Mouse (Mus musculus) lung, adult 2 months (tissue): Measurements from ENCODE around the gene Mreg.

ENCODE experiments used
- CTCF ChIP-seq: fragments of 200-500 bp; IDR thresholded peaks from 2 replicates; pipeline ENCODE4 v1.5.1; 2011; ENCODE audit warnings: mild to moderate bottlenecking, low read length, control low read depth; ENCODE audit not compliant: insufficient read depth
- POLR2A ChIP-seq: fragments of 200-500 bp; IDR thresholded peaks from 2 replicates; pipeline ENCODE4 v1.6.1; 2011; ENCODE audit warnings: low read depth, mild to moderate bottlenecking, control low read depth, low read length, borderline replicate concordance; ENCODE audit errors: extremely low read depth

- no peak for TF ChIP-seq POLR2A
- no peak for TF ChIP-seq CTCF
Observed at GRCm38 (mm10) chr1:72196123-72196522, 16.0 kb downstream of the Mreg start.
